Mouse (Mus musculus): ENCODE results near the gene Fam160b1. TPM values are rescaled to one million over a fixed set of nuclear protein-coding genes. Genes with fewer than 3 reads are reported as not detected.

The Fam160b1 gene
- polyA plus RNA-seq, 1 experiment: 10.8 TPM

- DNase-seq (ENCODE audit: low read depth): no peak
Measured at GRCm38 (mm10) chr19:57343860-57344259, 16.6 kb upstream of the Fam160b1 start.

- DNase-seq (ENCODE audit: low read depth): no peak
Measured at GRCm38 (mm10) chr19:57344678-57345077, 15.8 kb upstream of the Fam160b1 start.

- DNase-seq (ENCODE audit: low read depth): no peak
Measured at GRCm38 (mm10) chr19:57349096-57349495, 11.4 kb upstream of the Fam160b1 start.

GRCm38 (mm10) chr19:57352337-57352935 lies 8.0 kb upstream of the Fam160b1 start:
- DNase-seq (ENCODE audit: low read depth): no peak

- DNase-seq (ENCODE audit: low read depth): no peak
Measured at GRCm38 (mm10) chr19:57353228-57353627, 7.3 kb upstream of the Fam160b1 start.

GRCm38 (mm10) chr19:57354050-57354449 lies 6.4 kb upstream of the Fam160b1 start:
- no peak for DNase-seq (ENCODE audit: low read depth)

GRCm38 (mm10) chr19:57354715-57355114 lies 5.8 kb upstream of the Fam160b1 start:
- no peak for DNase-seq (ENCODE audit: low read depth)

GRCm38 (mm10) chr19:57355451-57356251 lies 4.8 kb upstream of the Fam160b1 start:
- DNase-seq (ENCODE audit: low read depth): no peak

GRCm38 (mm10) chr19:57356273-57356672 lies 4.2 kb upstream of the Fam160b1 start:
- DNase-seq (ENCODE audit: low read depth): no peak

- DNase-seq (ENCODE audit: low read depth): no peak
Measured at GRCm38 (mm10) chr19:57357244-57357643, 3.2 kb upstream of the Fam160b1 start.

- DNase-seq (ENCODE audit: low read depth): no peak
Measured at GRCm38 (mm10) chr19:57357811-57358210, 2.7 kb upstream of the Fam160b1 start.

GRCm38 (mm10) chr19:57358322-57358721 lies 2.2 kb upstream of the Fam160b1 start:
- no peak for DNase-seq (ENCODE audit: low read depth)

- no peak for DNase-seq (ENCODE audit: low read depth)
Measured at GRCm38 (mm10) chr19:57358836-57359598, 1.5 kb upstream of the Fam160b1 start.

GRCm38 (mm10) chr19:57359701-57360326 lies 666 bp upstream of the Fam160b1 start:
- no peak for DNase-seq (ENCODE audit: low read depth)

GRCm38 (mm10) chr19:57361131-57361938 lies 855 bp downstream of the Fam160b1 start:
- no peak for DNase-seq (ENCODE audit: low read depth)

- DNase-seq (ENCODE audit: low read depth): no peak
Measured at GRCm38 (mm10) chr19:57361939-57362307, 1.4 kb downstream of the Fam160b1 start.

- no peak for DNase-seq (ENCODE audit: low read depth)
Measured at GRCm38 (mm10) chr19:57362586-57362985, 2.1 kb downstream of the Fam160b1 start.

GRCm38 (mm10) chr19:57363076-57363475 lies 2.6 kb downstream of the Fam160b1 start:
- DNase-seq (ENCODE audit: low read depth): no peak

- DNase-seq (ENCODE audit: low read depth): no peak
Measured at GRCm38 (mm10) chr19:57363538-57363937, 3.1 kb downstream of the Fam160b1 start.

- no peak for DNase-seq (ENCODE audit: low read depth)
Measured at GRCm38 (mm10) chr19:57364942-57365673, 4.6 kb downstream of the Fam160b1 start.

GRCm38 (mm10) chr19:57366007-57366406 lies 5.5 kb downstream of the Fam160b1 start:
- no peak for DNase-seq (ENCODE audit: low read depth)

Measured in gonadal fat pad, adult 2 months (tissue).